In the genomic region with DNA sequence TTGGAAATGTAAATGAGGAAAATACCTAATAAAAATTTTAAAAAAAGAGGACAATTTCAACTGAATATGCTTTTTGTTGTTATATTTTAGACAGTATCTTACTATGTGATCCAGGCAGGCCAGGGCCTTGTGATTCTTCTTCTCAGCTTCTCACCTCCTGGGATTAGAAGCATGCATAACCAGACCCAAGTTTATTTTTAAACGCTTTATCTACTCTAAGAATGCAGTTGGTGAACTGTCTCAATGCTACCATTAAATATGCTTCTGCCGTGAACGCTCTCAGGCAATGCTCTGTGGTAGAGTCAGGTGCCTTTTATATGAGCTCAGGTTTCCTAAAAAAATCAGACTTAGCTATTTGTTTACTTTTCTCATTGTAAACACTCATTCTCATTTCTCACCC, we compare ENCODE assay signal across 28 mouse cellular contexts. TPM values are rescaled to one million over a fixed set of nuclear protein-coding genes. Genes with fewer than 3 reads are reported as not detected.
"Had no signal": no experiment of that assay in that cellular context is flagged by ENCODE, and none has a peak within 500 bp of the region (broad histone marks: within the 10 kb centered on the region; RNA-seq: fewer than 3 reads in every experiment).

No protein-coding gene starts in this region.

- H3K4me2 ChIP-seq: limb, embryonic 12.5 days; limb, embryonic 15.5 days; lung, embryonic 15.5 days; midbrain, embryonic 13.5 days; neural tube, embryonic 13.5 days; stomach, embryonic 15.5 days had no signal

- H3K27ac ChIP-seq: limb, embryonic 12.5 days; limb, embryonic 15.5 days; liver, embryonic 14.5 days; lung, embryonic 15.5 days; midbrain, embryonic 10.5 days; midbrain, embryonic 13.5 days; neural tube, embryonic 13.5 days; stomach, embryonic 15.5 days had no signal

- DNase-seq: kidney, adult 9 months; kidney, postnatal 14 days; kidney, postnatal 4 days; left cerebral cortex, postnatal 4 days; lung, adult 18-20 months; lung, postnatal 10 days; lung, postnatal 36 days; retina, postnatal 1 day; right cerebral cortex, postnatal 25 days; spleen, adult 18-20 months; thymus, postnatal 25 days had no signal

- ATAC-seq: midbrain, embryonic 13.5 days; midbrain, embryonic 16.5 days had no signal

- H3K9me3 ChIP-seq: limb, embryonic 15.5 days; midbrain, embryonic 10.5 days; midbrain, embryonic 13.5 days; stomach, embryonic 15.5 days had no signal

- H3K9ac ChIP-seq: limb, embryonic 12.5 days; limb, embryonic 15.5 days; liver, embryonic 14.5 days; lung, embryonic 15.5 days; midbrain, embryonic 13.5 days; neural tube, embryonic 13.5 days; stomach, embryonic 15.5 days had no signal

- H3K4me1 ChIP-seq: limb, embryonic 12.5 days; limb, embryonic 15.5 days; lung, embryonic 15.5 days; megakaryocyte, embryonic 14.5 days; midbrain, embryonic 10.5 days; midbrain, embryonic 13.5 days; neural tube, embryonic 13.5 days; stomach, embryonic 15.5 days had no signal

- H3K36me3 ChIP-seq: limb, embryonic 12.5 days; limb, embryonic 15.5 days; lung, embryonic 15.5 days; midbrain, embryonic 10.5 days; midbrain, embryonic 13.5 days; neural tube, embryonic 13.5 days; stomach, embryonic 15.5 days had no signal

- H3K4me3 ChIP-seq: limb, embryonic 12.5 days; limb, embryonic 15.5 days; lung, embryonic 15.5 days; megakaryocyte, embryonic 14.5 days; midbrain, embryonic 10.5 days; midbrain, embryonic 13.5 days; myocyte; neural tube, embryonic 13.5 days; stomach, embryonic 15.5 days had no signal

- H3K27me3 ChIP-seq: limb, embryonic 12.5 days; limb, embryonic 15.5 days; lung, embryonic 15.5 days; megakaryocyte, embryonic 14.5 days; midbrain, embryonic 13.5 days; neural tube, embryonic 13.5 days; stomach, embryonic 15.5 days had no signal

RNA-seq across cellular contexts. Expression of gene Pzp, which starts 3.2 kb away (rescaled TPM):
- total RNA-seq: layer of hippocampus, adult 18-20 months; layer of hippocampus, postnatal 14 days; left cerebral cortex, adult 8-10 months; monocyte, adult 5-6 weeks had no signal
- polyA plus RNA-seq: limb, embryonic 12.5 days; midbrain, embryonic 10.5 days; midbrain, embryonic 13.5 days; midbrain, embryonic 16.5 days; myocyte; thymus, postnatal 0 days had no signal

RNA-seq across cellular contexts. Expression of gene A2ml1, which starts 58.0 kb away (rescaled TPM):
- total RNA-seq: monocyte, adult 5-6 weeks; neutrophil, adult 5-6 weeks had no signal
- polyA plus RNA-seq: limb, embryonic 12.5 days; midbrain, embryonic 10.5 days; myocyte had no signal
